Mouse (Mus musculus): ENCODE measurements around the gene Bcl2l13. TPM values are rescaled to one million over a fixed set of nuclear protein-coding genes. Genes with fewer than 3 reads are reported as not detected.

The Bcl2l13 gene
- polyA plus RNA-seq, 1 experiment from 2014 or later, result 35.2 TPM

DNA sequence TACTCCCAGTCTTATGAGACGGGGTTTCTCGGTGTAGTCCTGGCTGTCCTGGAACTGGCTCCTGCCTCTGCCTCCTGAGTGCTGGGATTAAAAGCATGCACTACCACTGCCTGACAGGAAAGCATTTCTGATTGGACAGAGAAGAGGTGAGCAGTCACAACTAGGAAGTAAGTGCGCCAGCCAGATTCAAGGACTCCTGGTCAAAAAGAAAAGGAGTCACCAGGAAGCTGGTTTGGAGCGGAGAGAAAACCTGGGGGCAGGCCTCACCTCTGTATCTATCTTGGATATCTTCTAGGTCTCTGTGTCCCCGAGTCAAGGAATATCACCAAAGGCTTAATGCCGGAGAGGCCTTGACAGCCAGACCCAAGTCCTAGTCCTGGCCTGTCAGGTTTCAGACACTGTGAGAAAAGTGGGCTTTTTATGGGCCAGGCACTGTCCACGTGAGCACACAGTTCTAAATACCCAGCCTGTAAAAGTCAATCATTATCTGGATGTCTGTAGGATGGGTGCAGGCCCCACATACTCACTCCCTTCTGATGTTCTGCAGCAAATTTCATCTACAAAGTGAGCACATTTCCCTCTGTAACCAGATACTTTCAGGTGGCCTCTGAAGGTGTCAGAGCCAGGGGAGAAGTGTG is 104.6 kb downstream of the Bcl2l13 start:
- Histone ChIP-seq H3K27me3 (replicated peaks; ENCODE audit: control insufficient read depth, insufficient read depth, low read length) (no peaks in the 10 kb centered on the region), H3K9me3 (ENCODE audit: control insufficient read depth, low read length) (no peaks in the 10 kb centered on the region), H3K4me1 (replicated peaks; ENCODE audit: control insufficient read depth, insufficient read depth, low read length) (no peaks in the 10 kb centered on the region), H3K27ac (ENCODE audit: low read length) (no peak overlapping the region), H3K4me2 (ENCODE audit: low read length) (no peak overlapping the region), H3K4me3 (replicated peaks; ENCODE audit: low read length) (no peak overlapping the region), H3K36me3 (ENCODE audit: control insufficient read depth, insufficient read depth) (0 out of 2 replicates have a peak, but pooled peaks cover 3% of the 10 kb centered on the region), H3K9ac (replicated peaks; ENCODE audit: low read depth, low read length) (no peak overlapping the region)
- WGBS, result 87% methylated on average over 7 of the region's 7 CpGs
- ATAC-seq, result no peak

DNA sequence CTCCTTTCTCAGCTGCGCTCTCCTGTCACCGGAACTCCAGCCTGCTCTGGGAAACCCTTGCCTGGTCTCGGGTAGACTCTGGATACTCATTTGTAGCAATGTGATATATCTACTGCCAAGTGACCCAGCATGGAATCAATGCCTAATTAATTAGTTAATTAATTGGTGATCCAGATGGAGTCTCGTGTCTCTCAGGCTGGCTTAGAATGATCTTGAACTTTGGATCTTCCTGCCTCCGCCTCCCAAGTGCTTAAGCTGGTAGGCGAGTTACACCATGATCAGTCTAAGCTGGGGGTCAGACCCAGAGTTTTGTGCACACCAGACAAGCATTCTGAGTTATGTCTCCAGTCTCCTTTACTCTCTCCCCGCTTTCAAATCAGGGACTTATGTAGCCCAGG is 105.1 kb downstream of the Bcl2l13 start:
- no peak overlapping the region for H3K9ac ChIP-seq (replicated peaks; ENCODE audit: low read depth, low read length)
- no peak for ATAC-seq
- WGBS, result 68% methylated on average over 7 of the region's 7 CpGs

DNA sequence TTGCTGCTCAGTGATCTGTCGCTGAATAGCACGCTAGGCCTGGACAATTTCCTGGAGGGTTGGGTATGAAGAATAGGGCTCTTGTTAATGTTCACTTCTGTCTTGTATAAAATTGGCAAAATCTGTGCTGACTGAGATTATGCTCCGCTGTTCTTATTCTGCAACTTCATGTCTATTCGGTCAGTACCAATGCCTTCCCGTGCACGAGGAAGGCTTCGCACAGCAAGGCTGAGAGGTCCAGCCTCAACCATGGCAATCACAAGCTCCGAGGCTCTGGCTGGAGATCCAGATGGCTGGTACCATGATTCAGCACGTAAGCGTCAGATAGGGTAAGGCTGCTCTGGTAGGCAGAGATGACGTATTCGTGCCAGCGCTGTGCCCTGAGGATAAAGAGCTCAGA is 105.6 kb downstream of the Bcl2l13 start:
- H3K9ac ChIP-seq (replicated peaks; ENCODE audit: low read depth, low read length), result no peak overlapping the region
- no peaks in the 10 kb centered on the region for H3K4me1 ChIP-seq (replicated peaks; ENCODE audit: control insufficient read depth, insufficient read depth, low read length)
- 86% methylated on average over 13 of the region's 13 CpGs for WGBS
- no peak overlapping the region for H3K4me3 ChIP-seq (replicated peaks; ENCODE audit: low read length)
- ATAC-seq, result no peak
- 0 out of 2 replicates have a peak, but pooled peaks cover 3% of the 10 kb centered on the region for H3K36me3 ChIP-seq (ENCODE audit: control insufficient read depth, insufficient read depth)
- H3K27ac ChIP-seq (ENCODE audit: low read length), result no peak overlapping the region
- no peaks in the 10 kb centered on the region for H3K27me3 ChIP-seq (replicated peaks; ENCODE audit: control insufficient read depth, insufficient read depth, low read length)
- H3K4me2 ChIP-seq (ENCODE audit: low read length), result no peak overlapping the region
- H3K9me3 ChIP-seq (ENCODE audit: control insufficient read depth, low read length), result no peaks in the 10 kb centered on the region

More for the DNA sequence above, 105.1 kb downstream of the Bcl2l13 start:
- H3K9me3 ChIP-seq (ENCODE audit: control insufficient read depth, low read length), result no peaks in the 10 kb centered on the region
- no peak overlapping the region for H3K4me3 ChIP-seq (replicated peaks; ENCODE audit: low read length)
- H3K4me1 ChIP-seq (replicated peaks; ENCODE audit: control insufficient read depth, insufficient read depth, low read length), result no peaks in the 10 kb centered on the region
- H3K36me3 ChIP-seq (ENCODE audit: control insufficient read depth, insufficient read depth), result 0 out of 2 replicates have a peak, but pooled peaks cover 3% of the 10 kb centered on the region
- no peaks in the 10 kb centered on the region for H3K27me3 ChIP-seq (replicated peaks; ENCODE audit: control insufficient read depth, insufficient read depth, low read length)
- no peak overlapping the region for H3K4me2 ChIP-seq (ENCODE audit: low read length)
- no peak overlapping the region for H3K27ac ChIP-seq (ENCODE audit: low read length)

Small RNA genes within 50 kb of the gene (microRNA-seq; reads per million reads assigned to microRNA genes)
- not detected for gene Gm25193

Other genes with a start within 250 kb of the Bcl2l13 start
- gene Cecr2, start 169.8 kb upstream of the Bcl2l13 start, polyA plus RNA-seq (2015; fragmentation: Nextera tagmentation; extraction: Ambion mirVana), result 3.6 and 4.0 TPM in 2 replicates
- gene Slc25a18, start 62.6 kb upstream of the Bcl2l13 start, polyA plus RNA-seq (2015; fragmentation: Nextera tagmentation; extraction: Ambion mirVana), result 1.4 and 3.5 TPM in 2 replicates
- gene Atp6v1e1, start 13.4 kb upstream of the Bcl2l13 start, polyA plus RNA-seq (2015; fragmentation: Nextera tagmentation; extraction: Ambion mirVana), result 240 and 248 TPM in 2 replicates
- gene Bid, start 80.6 kb downstream of the Bcl2l13 start, polyA plus RNA-seq (2015; fragmentation: Nextera tagmentation; extraction: Ambion mirVana), result 26.8 and 29.6 TPM in 2 replicates

Data from forebrain, embryonic 16.5 days (tissue).